Mouse (Mus musculus) spleen, postnatal 14 days (tissue): ENCODE results near the gene Itln1.
"Not testable (repeated sequence)": the region's sequence is repeated elsewhere in the genome, so short reads cannot be mapped to it uniquely, and the experiment has no call there.

ENCODE experiments used
- DNase-seq, 2 experiments: peaks; one replicate each; pipeline ENCODE4 v3.0.0; 2021 to 2022; ENCODE audit warnings: low spot score in 2 of 2

The Itln1 gene

GRCm38 (mm10) chr1:171513760-171514159 is 21.3 kb downstream of the Itln1 start:
- DNase-seq = no peak

GRCm38 (mm10) chr1:171513234-171513633 is 21.9 kb downstream of the Itln1 start:
- no peak for DNase-seq

DNA sequence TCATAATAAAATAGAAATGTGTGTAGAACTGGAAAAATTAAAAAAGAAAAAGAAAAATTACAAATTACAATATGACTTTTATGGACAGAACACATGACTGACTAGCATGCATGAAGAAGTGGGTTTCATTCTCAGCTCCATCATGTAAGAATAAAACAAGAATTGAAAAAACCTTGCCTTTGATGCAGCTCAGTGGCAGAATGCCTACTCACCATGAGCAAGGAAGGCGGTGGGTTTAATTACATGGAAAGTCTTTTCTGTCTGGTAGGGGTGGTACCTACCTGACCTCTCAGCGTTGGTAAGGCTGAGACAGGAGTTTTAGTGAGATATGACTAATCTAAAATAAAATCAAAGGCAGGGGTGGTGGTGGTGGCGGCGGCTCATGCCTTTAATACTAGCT is 30.5 kb downstream of the Itln1 start:
- DNase-seq = no peak

DNA sequence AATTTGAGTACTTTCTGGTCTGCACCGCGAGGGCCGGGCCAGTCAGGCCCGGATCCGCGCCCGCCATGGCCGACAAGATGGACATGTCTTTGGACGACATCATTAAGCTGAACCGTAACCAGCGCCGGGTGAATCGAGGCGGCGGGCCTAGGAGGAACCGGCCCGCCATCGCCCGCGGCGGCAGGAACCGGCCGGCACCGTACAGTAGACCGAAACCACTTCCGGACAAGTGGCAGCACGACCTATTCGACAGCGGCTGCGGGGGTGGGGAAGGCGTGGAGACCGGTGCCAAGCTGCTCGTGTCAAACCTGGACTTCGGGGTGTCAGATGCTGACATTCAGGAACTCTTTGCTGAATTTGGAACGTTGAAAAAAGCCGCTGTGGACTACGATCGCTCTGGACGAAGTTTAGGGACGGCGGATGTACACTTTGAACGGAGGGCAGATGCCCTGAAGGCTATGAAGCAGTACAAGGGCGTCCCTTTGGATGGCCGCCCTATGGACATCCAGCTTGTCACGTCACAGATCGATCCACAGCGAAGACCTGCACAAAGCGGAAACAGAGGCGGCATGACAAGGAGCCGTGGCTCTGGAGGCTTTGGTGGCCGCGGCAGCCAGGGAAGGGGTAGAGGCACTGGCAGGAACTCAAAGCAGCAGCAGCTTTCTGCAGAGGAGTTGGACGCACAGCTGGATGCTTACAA is 31.4 kb downstream of the Itln1 start:
- DNase-seq = peak; percentile 52 to 58

GRCm38 (mm10) chr1:171503250-171503591 is 31.9 kb downstream of the Itln1 start, which contains the start of gene Alyref2:
Gene Alyref2 (plus strand): TSS chr1:171503478.
- peak; percentile 77 to 85 for DNase-seq

- DNase-seq = peak in 1 of 2 experiments; percentile 27
These were observed 32.5 kb downstream of the Itln1 start for GRCm38 (mm10) chr1:171502388-171503249.

DNA sequence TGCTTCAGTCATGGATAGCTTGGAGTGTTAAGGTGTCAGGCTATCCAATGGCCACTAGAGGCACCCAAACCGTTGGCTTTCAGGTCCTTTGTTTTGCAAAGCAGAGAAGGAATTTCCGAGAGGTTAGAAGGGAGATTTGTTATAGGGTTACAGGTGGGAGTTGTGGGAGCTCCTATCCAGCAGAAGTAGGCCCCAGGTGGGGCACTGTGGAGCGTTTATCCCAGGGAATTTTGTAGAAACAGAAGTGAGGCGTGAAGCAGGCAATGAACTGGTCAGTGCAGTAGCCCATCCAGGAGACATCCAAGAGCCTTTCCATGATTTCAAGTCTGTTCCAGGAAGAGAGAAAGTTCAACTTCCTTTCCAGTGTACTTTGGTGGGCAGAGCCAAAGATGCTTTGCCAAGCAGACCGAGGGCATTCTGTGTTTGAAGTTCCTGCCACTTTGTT is 33.4 kb downstream of the Itln1 start:
- DNase-seq = no peak

DNA sequence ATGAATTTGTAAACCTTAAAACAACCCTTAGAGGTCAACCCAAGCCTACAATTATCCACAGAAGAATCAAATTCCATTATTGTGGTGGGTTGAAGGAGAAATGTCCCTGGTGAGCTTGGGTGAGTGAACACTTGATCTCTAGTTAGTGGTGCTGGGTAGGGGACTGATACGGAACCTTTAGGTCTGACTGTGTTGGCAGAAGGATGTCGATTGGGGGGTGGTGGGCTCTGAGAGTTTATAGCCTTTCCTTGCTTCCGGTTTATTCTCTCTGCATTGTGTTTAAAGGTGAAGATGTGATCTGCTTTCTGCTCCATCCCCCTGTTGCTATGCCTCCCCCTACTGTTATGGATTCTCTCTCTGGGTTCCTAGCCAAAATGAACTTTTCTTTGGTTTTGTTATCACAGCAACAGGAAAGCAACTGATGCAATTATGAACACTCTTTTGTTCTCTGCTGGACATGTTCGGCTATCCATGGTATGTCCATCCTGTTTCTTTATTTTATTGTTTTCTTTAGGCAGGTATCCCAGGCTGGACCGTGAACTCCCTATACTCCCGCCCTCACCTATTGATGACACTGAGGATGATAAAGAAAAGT is 34.0 kb downstream of the Itln1 start:
- no peak for DNase-seq

DNA sequence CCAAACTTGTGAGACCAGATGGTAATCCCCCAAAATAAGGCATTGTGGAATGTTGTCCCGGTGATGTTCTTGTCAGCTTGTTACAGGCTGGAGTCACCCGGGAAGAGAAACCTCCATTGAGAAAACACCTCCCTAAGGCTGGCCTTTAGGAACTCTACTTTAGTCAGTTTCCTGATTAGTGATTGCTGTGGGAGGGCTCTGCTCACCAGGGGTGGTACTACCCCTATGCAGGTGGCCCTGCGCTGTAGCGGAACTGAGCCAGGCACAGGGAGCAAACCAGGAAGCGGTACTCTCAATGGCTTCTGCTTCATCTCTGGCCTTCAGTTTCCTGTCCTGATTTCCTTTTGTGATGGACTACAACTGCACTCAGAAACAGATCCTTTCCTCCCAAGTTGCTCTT is 35.2 kb downstream of the Itln1 start:
- no peak for DNase-seq

DNA sequence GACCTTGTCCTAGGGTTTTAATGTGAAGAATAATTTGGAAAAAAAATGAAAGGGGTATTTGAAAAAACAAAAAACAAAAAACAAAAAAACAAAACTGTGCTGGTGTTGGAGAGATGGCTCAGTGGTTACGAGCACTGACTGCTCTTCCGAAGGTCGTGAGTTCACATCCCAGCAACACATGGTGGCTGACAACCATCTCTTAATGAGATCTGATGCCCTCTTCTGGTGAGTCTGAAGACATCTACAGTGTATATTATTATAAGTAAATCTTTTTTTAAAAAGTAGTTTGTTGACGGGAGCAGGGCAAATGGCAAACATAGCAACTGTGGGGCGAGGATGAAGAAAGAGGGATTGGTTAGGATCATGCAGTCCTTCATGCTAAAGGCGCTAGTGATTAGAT is 39.7 kb downstream of the Itln1 start:
- DNase-seq = no peak

GRCm38 (mm10) chr1:171494241-171494640 is 40.9 kb downstream of the Itln1 start:
- DNase-seq = no peak

DNA sequence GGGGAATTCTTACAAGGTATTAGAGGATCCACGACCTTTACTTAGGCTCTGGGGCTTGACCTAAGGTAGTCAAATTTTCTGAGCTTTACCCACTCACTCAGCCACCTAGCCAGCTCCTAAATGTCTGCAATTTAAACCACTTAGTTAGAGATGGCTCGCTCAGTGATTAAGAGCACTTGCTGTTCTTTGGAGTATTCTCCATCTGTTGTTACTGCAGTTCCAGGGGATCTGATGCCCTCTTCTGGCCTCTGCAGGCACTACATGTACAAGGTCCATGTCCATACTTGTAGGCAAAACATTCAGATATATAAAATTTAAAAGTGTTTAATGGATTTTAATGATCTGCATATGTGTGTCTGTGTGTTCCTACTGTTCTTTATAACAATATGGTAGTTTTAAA is 56.1 kb downstream of the Itln1 start:
- peak; percentile 35 to 54 for DNase-seq

DNA sequence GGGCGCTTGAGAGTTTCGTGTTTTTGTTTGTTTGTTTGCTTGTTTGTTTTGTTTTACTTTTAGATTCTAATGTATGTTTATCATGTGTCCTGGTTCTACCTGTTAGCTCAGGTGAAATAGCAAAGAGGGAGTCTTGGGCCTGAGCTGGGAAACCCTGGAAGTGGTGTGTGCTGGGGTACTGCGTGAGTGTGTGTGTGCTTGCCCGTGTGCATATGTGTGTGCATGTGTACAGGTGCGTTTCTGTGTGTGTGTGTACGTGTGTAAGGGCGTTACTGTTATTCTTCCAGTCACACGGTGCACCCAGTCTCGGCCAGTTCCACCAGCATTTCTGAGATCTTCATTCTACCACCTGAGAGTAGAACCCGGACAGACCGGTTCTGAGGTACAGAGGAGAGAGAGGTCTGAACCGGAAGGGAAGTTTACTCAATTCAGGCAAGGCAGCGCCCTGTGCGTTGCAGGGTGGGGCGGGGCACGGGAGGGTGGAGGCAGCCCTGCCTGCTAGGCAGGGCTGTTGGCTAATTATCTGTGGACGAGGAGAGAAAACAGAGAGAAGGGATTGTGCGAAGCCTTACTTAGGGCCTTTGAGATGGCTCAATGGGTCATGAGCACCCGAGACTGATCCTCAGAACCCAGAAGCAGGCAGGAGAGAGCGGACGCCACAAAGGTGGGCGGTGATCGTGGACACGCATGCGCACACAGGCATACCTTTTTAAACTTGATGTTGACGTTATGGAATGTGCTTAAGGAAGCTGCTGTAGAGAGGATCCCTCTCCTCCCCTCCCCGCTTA is 57.1 kb downstream of the Itln1 start:
- no peak for DNase-seq

GRCm38 (mm10) chr1:171477123-171477522 is 58.0 kb downstream of the Itln1 start:
- DNase-seq = no peak

- no peak for DNase-seq
These were observed 61.0 kb downstream of the Itln1 start for GRCm38 (mm10) chr1:171473920-171474640.

DNA sequence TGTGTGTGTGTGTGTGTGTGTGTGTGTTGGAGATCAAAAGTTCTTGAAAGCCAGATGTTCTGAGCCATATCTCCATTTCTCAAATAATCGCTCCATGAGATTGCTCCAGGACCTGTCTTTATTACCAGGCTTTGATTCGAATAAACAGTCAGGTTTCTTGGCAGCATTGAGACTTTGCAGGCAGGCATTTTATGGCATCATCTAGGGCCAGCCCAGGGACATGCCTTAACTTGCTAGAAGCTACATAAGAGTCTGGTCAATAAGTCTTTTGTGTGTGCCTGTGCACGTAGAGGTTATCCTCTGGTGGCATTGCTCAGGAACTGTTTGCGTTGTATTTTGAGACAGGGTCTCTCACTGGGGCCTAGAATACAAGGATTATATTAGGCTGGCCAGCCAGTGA is 61.6 kb downstream of the Itln1 start:
- no peak for DNase-seq

DNA sequence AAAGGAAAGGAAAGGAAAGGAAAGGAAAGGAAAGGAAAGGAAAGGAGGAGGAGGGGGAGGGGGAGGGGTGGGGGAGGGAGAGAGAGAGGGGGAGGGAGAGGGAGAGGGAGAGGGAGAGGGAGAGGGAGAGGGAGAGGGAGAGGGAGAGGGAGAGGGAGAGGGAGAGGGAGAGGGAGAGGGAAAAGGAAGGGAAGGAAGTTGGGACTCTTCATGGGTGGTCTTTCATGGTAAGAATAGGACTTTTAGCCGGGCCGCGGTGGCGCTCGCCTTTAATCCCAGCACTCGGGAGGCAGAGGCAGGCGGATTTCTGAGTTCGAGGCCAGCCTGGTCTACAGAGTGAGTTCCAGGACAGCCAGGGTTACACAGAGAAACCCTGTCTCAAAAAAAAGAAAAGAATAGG is 63.2 kb downstream of the Itln1 start:
- DNase-seq = not testable (repeated sequence)

- DNase-seq = no peak
These were observed 63.6 kb downstream of the Itln1 start for GRCm38 (mm10) chr1:171471452-171471851.

- DNase-seq = no peak
These were observed 64.2 kb downstream of the Itln1 start for GRCm38 (mm10) chr1:171470896-171471295.

DNA sequence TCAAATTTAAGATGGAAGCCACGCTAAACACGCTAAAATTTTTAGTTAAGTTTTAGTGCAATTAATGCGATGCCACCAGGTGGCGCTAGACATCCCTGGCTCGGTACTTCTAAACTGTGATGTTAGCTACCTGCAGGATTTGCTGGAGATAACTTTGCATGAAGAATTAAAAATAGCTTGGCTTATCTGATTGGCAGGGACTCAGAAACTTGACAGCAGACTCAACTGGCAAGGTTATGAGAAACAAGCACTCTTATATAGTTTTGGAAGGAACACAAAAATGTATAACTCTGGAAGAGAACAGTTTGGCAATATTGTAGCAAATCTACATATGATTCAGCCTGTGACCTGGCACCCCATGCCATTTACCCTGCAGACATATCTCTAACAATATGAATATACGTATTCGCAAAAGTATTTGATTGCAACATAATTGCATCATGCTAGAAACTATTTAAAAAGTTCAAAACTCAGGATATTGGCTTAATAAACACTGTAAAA is 64.7 kb downstream of the Itln1 start:
- DNase-seq = peak; percentile 19 to 59

GRCm38 (mm10) chr1:171469678-171470077 is 65.4 kb downstream of the Itln1 start:
- DNase-seq = no peak
